Mouse (Mus musculus): ENCODE measurements around the gene Edaradd.
A peak's percentile ranks its signal among the peaks of the same experiment; 100 is the strongest.
"Not testable (repeated sequence)": the region's sequence is repeated elsewhere in the genome, so short reads cannot be mapped to it uniquely, and the experiment has no call there.

The Edaradd gene

GRCm38 (mm10) chr13:12511189-12511965, 8.9 kb downstream of the Edaradd start:
- DNase-seq: no peak

GRCm38 (mm10) chr13:12510032-12510431, 10.2 kb downstream of the Edaradd start:
- no peak for DNase-seq

- no peak for DNase-seq
Measured at GRCm38 (mm10) chr13:12507426-12507825, 12.8 kb downstream of the Edaradd start.

GRCm38 (mm10) chr13:12505359-12505758, 14.9 kb downstream of the Edaradd start:
- DNase-seq: no peak

GRCm38 (mm10) chr13:12503238-12503751, 16.9 kb downstream of the Edaradd start:
- no peak for DNase-seq

- no peak for DNase-seq
Measured at GRCm38 (mm10) chr13:12502665-12503237, 17.5 kb downstream of the Edaradd start.

- no peak for DNase-seq
Measured at GRCm38 (mm10) chr13:12499107-12499506, 21.1 kb downstream of the Edaradd start.

GRCm38 (mm10) chr13:12497809-12498208, 22.4 kb downstream of the Edaradd start:
- no peak for DNase-seq

- peak in 1 of 2 experiments; percentile 9 for DNase-seq
Measured at GRCm38 (mm10) chr13:12494750-12495149, 25.5 kb downstream of the Edaradd start.

- DNase-seq: no peak
Measured at GRCm38 (mm10) chr13:12492515-12492914, 27.7 kb downstream of the Edaradd start.

- no peak for DNase-seq
Measured at GRCm38 (mm10) chr13:12485640-12486039, 34.6 kb downstream of the Edaradd start.

- DNase-seq: no peak
Measured at GRCm38 (mm10) chr13:12485197-12485596, 35.0 kb downstream of the Edaradd start.

GRCm38 (mm10) chr13:12479802-12480201, 40.4 kb downstream of the Edaradd start:
- no peak for DNase-seq

GRCm38 (mm10) chr13:12478301-12478700, 41.9 kb downstream of the Edaradd start:
- DNase-seq: peak; percentile 86 to 90

- peak in 1 of 2 experiments; percentile 44 for DNase-seq
Measured at GRCm38 (mm10) chr13:12476886-12477285, 43.4 kb downstream of the Edaradd start.

- DNase-seq: no peak
Measured at GRCm38 (mm10) chr13:12475239-12475638, 45.0 kb downstream of the Edaradd start.

GRCm38 (mm10) chr13:12473724-12474378, 46.4 kb downstream of the Edaradd start:
- peak; percentile 51 to 70 for DNase-seq

- no peak for DNase-seq
Measured at GRCm38 (mm10) chr13:12468488-12468887, 51.8 kb downstream of the Edaradd start.

GRCm38 (mm10) chr13:12464844-12465243, 55.4 kb downstream of the Edaradd start, which contains the start of gene Lgals8:
Lgals8 (minus strand) TSS chr13:12464944.
- DNase-seq: no peak

- not testable (repeated sequence) for DNase-seq
Measured at GRCm38 (mm10) chr13:12464159-12464558, 56.1 kb downstream of the Edaradd start.

- no peak for DNase-seq
Measured at GRCm38 (mm10) chr13:12462623-12463022, 57.6 kb downstream of the Edaradd start.

GRCm38 (mm10) chr13:12461730-12462119, 58.5 kb downstream of the Edaradd start:
- no peak for DNase-seq
